Mouse (Mus musculus) adrenal gland, adult 8-10 months (tissue): ENCODE results near the gene Itpripl1. TPM values are rescaled to one million over a fixed set of nuclear protein-coding genes. Genes with fewer than 3 reads are reported as not detected.
"Not testable (repeated sequence)": the region's sequence is repeated elsewhere in the genome, so short reads cannot be mapped to it uniquely, and the experiment has no call there.

Experiments used
- DNase-seq: peaks from one replicate; pipeline ENCODE4 v3.0.0; 2022
- total RNA-seq, 4 experiments: library from RNA; stranded (reverse); gene quantifications; 2 replicates each; pipeline ENCODE4 v1.2.4; 2022

Itpripl1 gene
- total RNA-seq, result 1 to 10 TPM; 4.8 to 6.5 (median 5.4) TPM

- peak; percentile 60 for DNase-seq
Observed at GRCm38 (mm10) chr2:127143158-127144063, at the start of gene Itpripl1. Gene Itpripl1, minus strand, starts transcription at chr2:127143442.

- DNase-seq, result no peak
Observed at GRCm38 (mm10) chr2:127189574-127189973, 46.3 kb upstream of the Itpripl1 start.

- DNase-seq, result peak; percentile 81
Observed at GRCm38 (mm10) chr2:127182598-127183381, 39.5 kb upstream of the Itpripl1 start.

- DNase-seq, result not testable (repeated sequence)
Observed at GRCm38 (mm10) chr2:127166261-127166660, 23.0 kb upstream of the Itpripl1 start.

- DNase-seq, result no peak
Observed at GRCm38 (mm10) chr2:127165675-127166074, 22.4 kb upstream of the Itpripl1 start.

- DNase-seq, result no peak
Observed at GRCm38 (mm10) chr2:127145699-127146098, 2.5 kb upstream of the Itpripl1 start.

GRCm38 (mm10) chr2:127142577-127143157 lies 575 bp downstream of the Itpripl1 start:
- DNase-seq, result no peak

- DNase-seq, result no peak
Observed at GRCm38 (mm10) chr2:127142031-127142430, 1.2 kb downstream of the Itpripl1 start.

GRCm38 (mm10) chr2:127140011-127140410 lies 3.2 kb downstream of the Itpripl1 start:
- DNase-seq, result no peak

- no peak for DNase-seq
Observed at GRCm38 (mm10) chr2:127139605-127140004, 3.6 kb downstream of the Itpripl1 start.

GRCm38 (mm10) chr2:127139094-127139493 lies 4.1 kb downstream of the Itpripl1 start:
- DNase-seq, result no peak

- DNase-seq, result no peak
Observed at GRCm38 (mm10) chr2:127138449-127138848, 4.8 kb downstream of the Itpripl1 start.

- DNase-seq, result no peak
Observed at GRCm38 (mm10) chr2:127137838-127138420, 5.3 kb downstream of the Itpripl1 start.

GRCm38 (mm10) chr2:127136979-127137378 lies 6.3 kb downstream of the Itpripl1 start:
- DNase-seq, result no peak

- DNase-seq, result not testable (repeated sequence)
Observed at GRCm38 (mm10) chr2:127135255-127135654, 8.0 kb downstream of the Itpripl1 start.

GRCm38 (mm10) chr2:127133621-127134461 lies 9.4 kb downstream of the Itpripl1 start, which contains the start of gene Ncaph:
Gene Ncaph, minus strand, starts transcription at chr2:127133954.
- peak; percentile 88 for DNase-seq

- no peak for DNase-seq
Observed at GRCm38 (mm10) chr2:127131353-127131752, 11.9 kb downstream of the Itpripl1 start.

- no peak for DNase-seq
Observed at GRCm38 (mm10) chr2:127128926-127129325, 14.3 kb downstream of the Itpripl1 start.

- DNase-seq, result no peak
Observed at GRCm38 (mm10) chr2:127121591-127122235, 21.5 kb downstream of the Itpripl1 start.

GRCm38 (mm10) chr2:127108986-127109385 lies 34.3 kb downstream of the Itpripl1 start:
- no peak for DNase-seq

- no peak for DNase-seq
Observed at GRCm38 (mm10) chr2:127092000-127092399, 51.2 kb downstream of the Itpripl1 start.
